Mouse (Mus musculus) left cerebral cortex, adult 9 months (tissue): ENCODE measurements around the gene Wipf1.

Experiments used
- DNase-seq, 2 experiments: peaks; one replicate each; pipeline ENCODE4 v3.0.0; 2022; ENCODE audit warnings: low spot score in 2 of 2

Wipf1 gene

DNA sequence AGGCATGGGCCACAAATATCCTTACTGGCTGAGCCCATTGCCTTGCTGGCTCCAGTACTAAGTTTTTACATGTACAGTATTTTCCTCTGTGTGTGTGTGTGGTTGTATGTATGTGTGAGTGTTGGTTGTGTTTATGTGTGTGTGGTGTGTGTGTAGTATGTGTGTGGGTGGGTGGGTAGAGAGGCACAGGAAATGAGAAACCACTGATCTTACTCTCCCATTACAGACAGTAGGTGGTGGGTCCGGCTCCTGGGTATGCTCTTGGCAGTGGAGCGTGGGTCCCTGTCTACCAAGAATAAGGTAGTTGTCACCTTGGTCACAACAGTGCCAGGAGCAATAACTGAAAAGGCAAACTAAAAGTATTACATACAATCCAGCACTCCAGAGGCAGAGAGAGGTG is 93.7 kb downstream of the Wipf1 start:
- no peak for DNase-seq

DNA sequence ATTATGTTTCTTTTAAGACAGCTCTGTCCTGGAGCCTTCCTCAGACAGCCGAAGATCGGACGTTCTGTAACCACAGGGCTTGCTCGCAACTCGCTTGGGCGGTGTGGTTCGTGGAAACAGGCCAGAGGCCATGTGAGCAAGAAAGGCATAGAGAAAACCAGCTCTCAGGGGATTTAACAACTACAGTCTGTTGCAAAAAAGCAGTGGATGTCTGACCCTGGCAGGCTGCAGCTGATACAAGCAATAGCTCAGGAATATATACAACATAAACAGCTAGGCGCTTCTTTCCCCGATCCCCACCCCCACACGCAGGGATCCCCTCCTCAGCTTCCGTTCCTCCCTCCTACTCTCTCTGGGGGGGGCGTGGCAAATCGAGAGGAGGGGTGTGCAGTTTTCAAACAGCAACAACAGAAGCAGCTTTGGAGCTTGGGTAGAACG is 97.6 kb downstream of the Wipf1 start:
- no peak for DNase-seq

DNA sequence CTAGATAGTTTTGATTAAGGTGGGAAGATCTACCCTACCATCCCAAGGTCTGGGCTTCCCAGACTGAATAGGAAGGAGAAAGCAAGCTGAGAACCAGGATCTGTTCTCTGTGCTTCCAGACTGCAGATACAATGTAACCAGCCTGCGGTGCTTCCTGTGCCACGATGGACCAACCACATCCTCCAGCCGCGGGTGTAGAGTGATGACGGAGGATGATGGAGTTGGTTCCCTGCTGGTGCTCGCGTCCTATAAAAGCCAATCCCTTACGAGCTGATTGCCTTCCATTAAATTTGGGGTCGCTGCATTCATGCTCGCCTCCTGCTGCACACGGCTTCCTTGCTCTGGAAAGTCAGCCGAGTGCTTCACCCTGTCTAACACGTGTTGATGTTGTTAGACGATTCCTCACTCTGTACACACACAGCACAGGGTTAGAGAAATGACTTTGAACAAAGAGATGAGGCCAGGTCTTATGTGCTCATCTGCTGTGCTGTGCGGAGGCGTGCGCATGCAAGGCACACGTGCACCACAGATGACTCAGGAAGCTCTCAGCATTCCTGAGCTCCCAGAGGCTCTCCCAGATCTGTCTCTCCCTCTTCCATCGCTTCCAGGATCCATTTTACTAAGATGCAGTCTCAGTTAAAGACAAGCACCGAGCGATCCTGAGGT is 100.6 kb downstream of the Wipf1 start:
- peak; percentile 64 to 66 for DNase-seq

DNA sequence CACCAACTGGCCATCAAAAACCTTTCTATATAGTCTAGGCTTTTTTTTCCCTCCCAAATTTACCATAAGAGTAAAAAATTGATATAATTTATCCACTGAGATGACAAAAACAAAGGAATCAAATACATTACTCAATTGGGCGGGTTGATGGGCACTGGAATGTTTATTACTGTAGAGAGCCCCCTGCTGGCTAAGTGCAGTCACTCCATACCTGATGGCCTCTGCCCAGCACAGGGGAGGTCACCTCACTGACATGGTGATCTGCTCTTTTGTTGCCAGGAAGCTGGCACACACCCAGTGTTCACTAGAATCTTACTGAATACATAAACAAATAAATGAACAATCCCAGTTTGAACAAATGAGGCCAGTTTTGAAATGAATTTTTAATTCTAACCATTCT is 102.2 kb downstream of the Wipf1 start:
- no peak for DNase-seq

DNA sequence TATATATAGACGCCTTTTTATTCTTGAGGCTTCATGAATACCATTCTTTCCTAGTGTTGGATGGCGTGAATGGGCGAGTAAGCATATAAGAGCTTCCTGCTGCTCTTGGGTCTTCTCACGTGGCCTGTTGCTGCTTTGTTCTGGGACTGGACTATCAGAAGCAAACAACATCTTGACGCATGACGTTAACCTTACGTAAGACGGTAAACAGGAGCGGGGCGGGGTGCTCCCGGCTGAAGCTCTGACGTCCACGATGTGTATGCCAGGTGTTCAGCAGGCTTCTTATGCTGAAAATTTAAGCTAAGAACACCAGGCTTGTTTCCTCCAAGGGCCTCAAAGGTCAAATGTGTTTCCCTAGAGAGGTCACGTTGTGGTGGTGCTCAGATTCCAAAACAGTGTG is 103.7 kb downstream of the Wipf1 start:
- DNase-seq: no peak

DNA sequence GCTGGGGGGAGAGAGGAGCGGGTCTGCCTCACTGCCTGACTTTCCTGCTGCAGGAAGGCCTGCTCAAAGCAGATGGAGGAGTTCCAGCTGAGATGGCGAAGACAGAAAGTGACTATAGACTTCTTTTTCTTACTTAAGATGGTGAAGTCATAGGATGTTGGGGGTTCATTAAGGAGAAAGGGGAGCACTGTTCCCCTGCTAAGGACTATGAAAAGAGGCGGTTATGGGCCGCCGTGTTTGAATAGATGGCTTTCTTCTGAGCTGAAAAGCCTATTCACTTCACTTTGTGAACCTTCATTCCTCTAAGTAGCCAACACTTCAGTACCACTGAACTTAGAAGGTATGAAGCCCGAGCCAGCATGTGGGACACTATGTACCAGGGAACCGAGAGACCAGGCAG is 109.8 kb downstream of the Wipf1 start:
- no peak for DNase-seq

DNA sequence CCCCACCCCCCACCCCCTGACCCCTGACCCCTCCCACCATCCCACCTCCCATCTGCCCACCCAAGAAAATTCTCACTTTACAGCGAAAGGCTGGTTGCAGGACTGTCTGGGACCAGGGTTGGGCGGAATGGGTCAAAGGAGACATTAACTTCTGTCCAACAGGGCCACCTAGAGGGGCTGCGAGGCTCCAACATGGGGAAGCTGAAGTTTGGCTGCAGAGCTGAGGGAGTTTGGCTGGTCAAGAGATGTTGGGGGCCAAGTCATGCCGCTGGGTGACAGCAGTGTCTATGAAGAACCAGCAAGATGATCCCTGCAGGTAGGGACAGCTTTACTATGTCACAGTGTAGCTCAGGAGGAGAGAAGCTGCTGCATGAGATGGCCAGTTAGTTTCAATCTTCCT is 110.2 kb downstream of the Wipf1 start:
- DNase-seq: peak in 1 of 2 experiments; percentile 32

DNA sequence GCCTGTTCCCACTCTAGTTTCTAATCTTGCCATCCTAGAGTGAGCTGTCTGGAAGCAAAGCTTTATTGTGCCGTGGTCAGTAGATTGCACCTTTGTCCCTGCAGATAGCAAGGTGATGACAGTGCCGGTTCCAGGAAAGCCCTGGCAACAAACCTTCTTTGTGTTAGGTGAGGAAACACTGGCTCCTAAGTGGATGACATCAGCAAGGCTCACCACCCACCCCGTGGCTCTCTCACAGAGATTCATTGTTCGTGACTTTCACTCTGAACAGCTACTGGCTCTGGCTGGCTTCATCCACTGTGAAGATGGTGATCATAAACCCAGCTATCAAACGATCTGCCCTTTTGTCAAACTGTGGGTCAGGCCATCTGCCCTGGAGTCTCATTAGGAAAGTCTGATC is 113.6 kb downstream of the Wipf1 start:
- DNase-seq: no peak

DNA sequence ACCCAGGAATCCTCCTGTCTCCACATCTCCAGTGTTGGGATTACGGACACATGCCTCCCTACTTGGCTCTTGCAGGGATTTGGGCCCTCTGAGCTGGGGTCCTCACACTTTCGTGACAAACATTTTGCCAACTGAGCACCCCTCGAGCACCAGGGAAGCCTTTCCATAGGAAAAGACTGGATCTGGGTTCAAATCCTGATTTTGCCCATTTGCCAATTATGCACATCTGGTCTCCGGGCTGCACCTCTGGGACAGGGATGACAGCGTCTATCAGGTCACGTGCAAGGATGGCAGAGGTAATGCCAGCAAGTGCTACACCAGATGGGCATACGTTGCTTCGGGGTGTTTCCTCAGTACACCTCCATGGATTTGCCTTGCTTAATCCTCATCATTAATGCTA is 119.5 kb downstream of the Wipf1 start:
- no peak for DNase-seq

DNA sequence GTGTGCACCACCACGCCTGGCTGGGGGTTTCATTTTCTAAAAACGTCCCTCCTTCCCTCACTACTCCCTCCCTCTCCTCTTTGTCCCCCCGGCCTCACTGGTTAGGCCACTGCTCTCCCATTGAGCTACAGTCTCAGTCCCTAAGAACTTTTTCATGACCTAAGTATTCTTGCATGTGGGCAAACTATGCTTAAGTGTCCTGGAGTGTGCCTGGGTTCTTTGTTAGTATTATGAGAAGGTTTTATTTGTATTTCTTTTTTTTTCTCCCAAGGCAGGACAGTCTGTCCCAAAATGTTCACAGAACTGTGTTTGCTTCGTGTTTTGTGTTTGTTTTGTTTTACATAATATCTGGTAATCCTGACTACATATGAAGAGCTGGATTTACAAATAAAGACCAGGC is 121.9 kb downstream of the Wipf1 start:
- DNase-seq: no peak

DNA sequence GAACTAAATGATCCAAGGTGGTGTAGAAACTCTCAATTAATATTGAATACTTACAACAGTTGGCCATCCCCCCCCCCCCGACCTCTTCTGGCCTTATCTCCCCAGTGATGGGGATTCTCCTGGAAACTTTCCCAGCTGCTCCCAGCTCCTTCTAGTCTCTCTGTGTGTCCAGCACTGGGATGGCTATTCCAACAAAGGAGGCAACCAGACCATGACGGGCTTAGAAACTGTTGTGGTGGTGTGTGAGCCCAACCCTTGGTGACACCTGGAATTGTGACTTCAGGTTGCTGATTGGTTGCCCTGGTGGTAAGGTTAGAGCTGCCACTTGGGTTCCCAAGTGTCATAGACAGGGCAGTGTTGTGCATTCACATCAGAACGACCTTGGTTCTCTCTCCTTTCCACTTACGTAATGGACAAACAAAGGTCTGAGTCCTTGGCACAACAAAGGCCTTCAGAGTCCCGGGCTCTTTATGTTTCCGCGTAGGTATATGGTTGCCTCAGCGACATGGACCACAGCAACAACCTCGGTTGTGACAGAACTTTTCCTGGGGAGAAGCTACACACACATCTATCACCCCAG is 123.1 kb downstream of the Wipf1 start:
- no peak for DNase-seq

DNA sequence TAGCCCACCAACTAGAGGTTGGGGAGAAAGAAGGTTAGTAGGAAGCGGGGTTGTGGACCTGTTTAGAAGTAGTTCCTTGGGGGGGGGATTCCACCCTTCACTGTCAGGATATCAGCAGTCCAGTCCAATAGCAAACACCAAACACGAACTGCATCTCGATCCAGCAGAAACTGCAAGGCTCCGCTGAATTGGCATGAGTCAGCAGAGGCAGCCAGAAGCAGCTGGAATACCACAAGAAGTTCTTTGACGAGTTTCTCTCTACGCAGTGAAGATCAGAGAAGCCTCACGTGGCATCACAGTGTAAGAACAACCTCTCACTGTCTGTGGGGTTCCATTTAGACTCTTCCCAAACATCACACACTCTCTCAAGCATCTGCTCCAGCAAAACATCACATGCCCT is 124.6 kb downstream of the Wipf1 start:
- no peak for DNase-seq

DNA sequence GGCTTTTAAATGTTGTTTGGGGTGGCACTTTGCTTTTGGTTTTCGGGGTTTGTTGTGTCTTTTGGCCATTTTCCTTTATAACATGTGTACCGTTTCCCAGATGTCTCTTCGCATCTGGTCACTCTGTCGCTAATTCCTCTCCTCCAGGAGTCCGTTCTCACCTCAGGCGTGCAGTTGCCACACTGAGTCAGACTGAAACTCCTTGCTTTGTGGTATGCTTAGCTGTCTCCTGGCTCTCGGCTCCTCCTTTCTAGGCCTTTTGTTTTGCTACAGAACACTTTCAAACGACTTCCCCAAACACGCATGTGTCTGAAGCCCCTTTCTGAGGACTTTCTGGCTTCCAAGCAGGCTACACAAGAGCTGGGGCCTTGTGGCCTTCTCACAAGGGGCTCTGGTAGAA is 125.1 kb downstream of the Wipf1 start:
- no peak for DNase-seq

DNA sequence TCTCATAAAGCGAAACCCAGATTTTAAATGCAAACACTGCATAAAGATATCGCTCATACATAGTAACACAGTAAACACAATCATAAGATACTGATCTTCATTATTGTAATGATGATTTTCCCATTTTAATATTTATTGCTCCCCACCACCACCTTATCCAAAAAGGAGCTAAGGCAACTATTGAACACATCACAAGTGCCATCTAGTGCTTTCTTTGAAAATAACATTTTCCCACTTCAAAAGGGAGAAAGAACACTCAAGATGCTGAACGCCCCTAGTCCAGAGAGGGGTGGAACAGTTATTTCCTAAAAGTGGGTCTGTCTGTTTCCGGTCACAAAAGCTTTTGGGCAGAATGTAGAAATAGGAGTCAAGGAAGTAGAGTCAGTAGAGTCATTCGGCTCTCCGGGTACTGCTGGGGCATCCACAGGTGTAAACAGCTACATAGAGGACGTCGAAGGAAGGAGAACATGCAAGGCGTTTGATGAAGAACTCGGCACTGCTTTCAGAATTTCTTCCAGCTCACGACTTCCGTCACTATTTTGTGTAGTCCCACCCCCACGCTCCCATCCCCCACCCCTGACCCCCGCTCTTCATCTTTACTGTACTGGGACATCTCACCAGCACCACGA is 126.0 kb downstream of the Wipf1 start:
- no peak for DNase-seq

DNA sequence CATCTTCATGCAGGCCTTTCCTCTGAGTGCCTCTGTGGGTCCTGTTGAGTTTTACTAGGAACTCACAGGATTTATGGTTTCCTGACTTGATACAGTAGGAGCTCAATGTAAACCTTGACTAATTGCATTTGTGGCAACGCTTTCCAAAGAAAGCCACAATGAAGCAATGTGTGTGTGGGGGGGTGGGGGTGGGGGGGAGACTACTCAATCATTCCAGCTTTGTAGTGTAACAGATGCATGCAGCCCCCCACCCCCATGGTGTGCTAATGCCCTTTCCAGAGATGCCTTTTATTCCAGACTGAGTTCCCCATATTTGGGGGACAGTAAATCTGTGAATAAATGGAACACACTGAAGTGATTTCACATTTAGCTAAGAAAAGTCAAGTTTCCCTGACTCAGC is 127.8 kb downstream of the Wipf1 start:
- no peak for DNase-seq

DNA sequence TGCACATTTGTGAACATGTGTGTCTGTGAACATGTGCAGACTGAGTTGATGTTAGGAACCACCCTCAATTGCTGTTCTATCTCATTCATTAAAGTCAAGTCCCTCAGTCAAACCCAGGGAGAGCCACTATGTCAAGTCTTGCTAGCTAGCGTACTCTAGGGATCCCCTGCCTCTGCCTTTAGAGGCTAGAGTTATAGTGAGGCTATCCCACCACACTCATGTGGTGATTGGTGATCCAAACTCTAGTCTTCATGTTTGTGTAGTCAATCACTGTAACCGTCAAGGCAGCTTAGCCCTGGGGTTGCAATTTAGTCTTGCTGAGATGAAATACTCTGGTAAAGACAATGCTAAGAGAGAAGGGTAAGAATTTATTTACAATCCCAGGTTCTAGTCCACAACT is 132.1 kb downstream of the Wipf1 start:
- no peak for DNase-seq

DNA sequence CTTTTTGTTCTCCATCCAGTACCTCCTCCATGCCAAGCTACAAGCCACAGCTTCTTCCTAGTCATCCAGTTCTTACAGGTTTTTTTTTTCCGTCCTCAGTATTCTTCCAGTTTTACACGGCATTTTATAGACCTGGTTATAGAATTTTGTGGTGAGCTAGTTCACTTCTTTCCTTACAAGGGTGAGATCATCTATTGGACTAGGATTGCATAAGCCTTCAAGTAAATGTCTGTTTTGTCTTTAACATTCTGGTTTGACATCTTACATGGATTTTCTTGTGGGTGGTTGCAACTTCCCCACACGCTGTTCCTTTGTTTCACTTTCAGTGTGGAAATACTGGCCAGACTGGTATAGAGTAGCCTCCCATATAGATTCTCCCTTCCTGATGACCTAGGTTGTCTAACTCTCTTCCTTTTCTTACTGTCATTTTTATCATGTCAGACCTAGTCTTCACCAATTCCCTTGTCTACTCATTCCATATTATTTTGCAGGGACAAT is 132.7 kb downstream of the Wipf1 start:
- DNase-seq: no peak

DNA sequence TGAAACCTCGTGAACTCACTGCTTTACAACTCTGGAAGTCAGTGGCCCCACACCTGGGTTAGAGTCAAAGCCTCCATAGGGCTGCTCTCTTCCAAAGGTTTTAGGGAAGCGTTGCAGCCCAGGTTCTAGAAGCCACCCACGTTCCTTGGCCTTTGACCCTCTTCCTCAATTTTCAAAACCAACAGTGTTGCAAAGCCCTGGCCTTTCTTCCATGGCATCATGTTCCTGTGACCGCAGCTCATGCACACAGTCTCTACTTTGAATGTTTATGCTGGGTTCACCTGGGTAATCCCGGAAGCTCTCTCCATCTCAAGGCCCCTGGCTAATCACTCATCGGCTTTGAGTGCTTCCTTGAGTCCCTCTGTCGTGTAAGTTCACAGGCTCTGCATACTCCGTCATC is 134.0 kb downstream of the Wipf1 start:
- DNase-seq: no peak

DNA sequence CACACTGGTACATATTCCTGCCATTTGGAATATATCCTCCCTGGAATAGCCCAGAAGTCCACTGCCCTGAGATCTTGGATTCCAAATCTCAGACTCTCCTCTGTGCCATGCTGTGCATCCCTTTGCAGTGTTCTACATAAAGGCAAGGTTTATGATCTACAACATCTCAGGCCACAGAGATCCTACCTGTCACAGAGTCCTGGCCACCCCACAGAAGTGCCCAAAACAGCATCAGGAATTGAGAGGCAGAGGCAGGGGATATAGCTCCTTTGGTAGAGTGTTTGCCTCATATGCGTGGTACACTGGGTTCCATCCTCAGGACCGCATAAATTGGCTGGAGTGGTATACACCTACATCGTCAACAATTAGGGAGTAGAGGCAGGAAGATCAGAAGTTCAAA is 135.1 kb downstream of the Wipf1 start:
- DNase-seq: no peak

DNA sequence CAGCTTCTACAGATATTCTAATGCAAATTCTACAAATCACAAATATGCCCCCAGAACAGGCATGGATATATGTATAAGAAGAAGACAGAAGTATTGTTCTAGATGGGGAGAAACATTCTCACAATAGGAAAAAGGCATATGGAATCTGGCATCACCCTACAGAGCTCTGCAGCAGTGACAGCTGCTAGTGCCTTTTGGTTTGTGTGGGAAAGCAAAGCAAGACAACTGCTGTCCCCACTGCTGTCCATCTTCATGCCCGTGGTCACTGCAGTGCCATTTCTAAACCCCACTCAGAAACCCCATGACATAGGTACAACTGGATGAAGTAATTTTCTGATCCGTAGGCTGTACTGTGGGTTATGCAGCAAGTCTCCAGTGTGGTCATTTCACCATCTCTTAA is 136.8 kb downstream of the Wipf1 start:
- DNase-seq: no peak

DNA sequence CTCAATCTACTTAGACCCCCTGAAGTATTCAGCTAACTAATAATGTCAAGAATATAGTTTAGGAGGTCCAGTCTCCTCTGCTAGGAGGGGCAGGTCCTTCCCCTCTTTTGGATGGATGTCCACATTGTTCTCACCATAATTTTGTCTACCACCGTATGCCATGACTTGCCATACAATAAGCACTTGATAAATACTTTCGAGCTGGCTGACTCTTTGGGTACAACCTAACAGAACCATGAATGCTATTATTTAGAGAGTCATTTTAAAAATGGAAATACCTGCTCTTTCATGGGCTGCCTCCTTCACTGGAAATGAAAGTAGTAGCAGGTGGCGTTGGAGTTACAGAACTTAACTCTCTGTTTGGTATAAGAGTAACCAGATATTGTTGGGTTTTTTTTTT is 139.6 kb downstream of the Wipf1 start:
- no peak for DNase-seq

DNA sequence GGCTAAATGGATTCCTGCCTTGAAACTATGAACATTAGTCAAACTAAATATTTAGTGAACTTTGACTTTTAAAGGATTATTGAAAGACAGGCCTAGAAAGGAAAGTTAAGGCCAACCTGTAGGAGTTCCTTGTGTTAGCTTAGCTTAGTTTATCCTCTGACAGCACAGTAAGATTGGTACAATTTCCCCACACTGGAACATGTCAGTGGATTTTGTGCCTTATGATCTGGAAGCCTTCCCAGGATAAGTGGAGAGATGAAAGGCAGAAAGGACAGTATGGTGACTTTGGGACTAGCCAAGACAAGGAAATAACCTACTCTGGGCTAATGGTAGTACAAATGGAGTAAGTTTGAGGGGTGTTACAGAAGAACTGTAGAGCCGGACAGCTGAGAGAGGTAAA is 141.7 kb downstream of the Wipf1 start:
- DNase-seq: no peak

DNA sequence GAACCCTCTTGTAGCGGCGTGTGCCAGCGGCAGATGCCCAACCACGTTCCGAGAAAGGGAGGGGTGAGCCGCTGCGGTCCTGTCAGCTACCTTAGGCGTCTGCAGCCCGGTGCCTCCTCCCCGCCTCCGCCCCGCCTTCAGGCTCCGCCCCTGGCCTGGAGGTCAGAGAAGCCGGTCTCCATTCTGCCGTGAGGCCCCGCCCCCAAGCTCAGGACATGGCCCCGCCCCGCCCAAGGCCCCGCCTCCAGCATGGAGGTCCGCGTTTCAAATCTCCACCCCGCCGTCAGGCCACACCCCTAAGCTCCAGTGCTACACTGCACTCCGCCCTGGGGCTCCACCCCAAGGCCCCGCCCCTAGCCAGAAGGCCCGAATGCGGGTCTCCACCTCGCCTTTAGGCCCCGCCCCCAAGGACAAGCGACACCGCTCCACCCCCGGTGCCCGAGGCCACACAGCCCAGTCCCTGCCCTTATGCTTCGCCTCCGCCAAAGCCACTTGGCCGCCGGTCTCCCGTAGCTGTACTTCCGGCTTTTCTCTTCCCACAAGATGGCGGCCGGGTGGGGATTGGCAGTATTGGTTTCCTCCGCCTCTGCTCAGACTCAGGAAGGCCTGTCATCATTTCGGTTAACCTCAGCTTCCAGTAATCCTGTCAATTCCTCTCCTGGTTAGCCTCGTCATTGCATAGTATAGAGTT is 143.0 kb downstream of the Wipf1 start, which contains the start of gene Gpr155:
Gene Gpr155 (minus strand): TSS at position 217 of the 691 bp plus-strand sequence.
- DNase-seq: peak; percentile 98
